Mouse (Mus musculus) kidney, embryonic 16.5 days (tissue): ENCODE measurements at regions not wholly inside any gene's neighbourhood (a gene's known extent, or its start where the extent isn't known, plus 50 kb on each side); places are given as distances from the start of the nearest gene placed in this dataset.
"Not testable (repeated sequence)": the region's sequence is repeated elsewhere in the genome, so short reads cannot be mapped to it uniquely, and the experiment has no call there.

Source experiments
- ATAC-seq: fragments of 200-750 bp; cut with Nextera tagmentation; 2 replicates; pipeline ENCODE4 v1.8.0; 2017; ENCODE audit warnings: moderate TSS enrichment; ENCODE audit not compliant: low FRiP score, low TSS enrichment
- H3K27ac ChIP-seq: fragments of 300-500 bp; sonication (generic); 2 replicates; pipeline ENCODE4 v1.5.1; 2014; ENCODE audit warnings: low read length
- H3K27me3 ChIP-seq: fragments of 300-500 bp; sonication (generic); 2 replicates; pipeline ENCODE4 v1.6.1; 2014; ENCODE audit warnings: low read length, control low read depth, mixed read lengths; ENCODE audit not compliant: insufficient read depth
- H3K36me3 ChIP-seq: fragments of 300-500 bp; sonication (generic); 2 replicates; pipeline ENCODE4 v1.6.1; 2014; ENCODE audit warnings: low read length, control low read depth, mixed read lengths; ENCODE audit not compliant: insufficient read depth
- H3K4me1 ChIP-seq: fragments of 300-500 bp; sonication (generic); 2 replicates; pipeline ENCODE4 v1.6.1; 2014; ENCODE audit warnings: low read length, control low read depth, mixed read lengths; ENCODE audit not compliant: insufficient read depth
- H3K4me2 ChIP-seq: fragments of 300-500 bp; sonication (generic); replicated peaks from 2 replicates; pipeline ENCODE4 v1.6.1; 2014; ENCODE audit warnings: low read depth, low read length
- H3K4me3 ChIP-seq: fragments of 300-500 bp; sonication (generic); 2 replicates; pipeline ENCODE4 v1.5.1; 2014; ENCODE audit warnings: mild to moderate bottlenecking, low read length
- H3K9ac ChIP-seq: fragments of 300-500 bp; sonication (generic); replicated peaks from 2 replicates; pipeline ENCODE4 v1.6.1; 2014; ENCODE audit warnings: low read length
- H3K9me3 ChIP-seq: fragments of 300-500 bp; sonication (generic); 2 replicates; pipeline ENCODE4 v1.6.1; 2016; ENCODE audit warnings: low read length, control low read depth
- WGBS: fragments of 180-500 bp; shearing (Covaris S2); extraction: QIAGEN DNeasy Blood & Tissue Kit; methylation state at CpG from one replicate; pipeline ENCODE4 v1.1.7; 2014; 5-methylcytosine and 5-hydroxymethylcytosine counted together

GRCm38 (mm10) chr7:60733331-60733994 is 593.4 kb upstream of the Snrpn start:
- H3K4me3 ChIP-seq = peak overlapping the region; percentile 8; the same call in 1 of the 2 replicates
- H3K36me3 ChIP-seq, H3K27ac ChIP-seq, H3K9me3 ChIP-seq, H3K9ac ChIP-seq, ATAC-seq, H3K27me3 ChIP-seq, H3K4me1 ChIP-seq: not testable (repeated sequence)
- 53% methylated on average over 20 of the region's 20 CpGs for WGBS
- H3K4me2 ChIP-seq = peak overlapping the region; percentile 32; the same call in 1 of the 2 replicates

GRCm38 (mm10) chr7:60728108-60728721 is 588.2 kb upstream of the Snrpn start:
- H3K9ac ChIP-seq, ATAC-seq, H3K36me3 ChIP-seq, H3K4me3 ChIP-seq, H3K4me1 ChIP-seq, H3K4me2 ChIP-seq, H3K9me3 ChIP-seq, H3K27me3 ChIP-seq, H3K27ac ChIP-seq: not testable (repeated sequence)
- WGBS = 23% methylated on average over 5 of the region's 5 CpGs
